Mouse (Mus musculus): ENCODE measurements around the gene Olfr1269.

GRCm38 (mm10) chr2:90152991-90153390, 31.8 kb upstream of the Olfr1269 start, which contains the start of gene Olfr1270:
- TF ChIP-seq CTCF (IDR thresholded peaks at IDR 0.05) (no peak), EP300 (IDR thresholded peaks at IDR 0.05; ENCODE audit: insufficient read depth, low read depth, low read length) (no peak)

Measured in heart, adult 2 months (tissue).